Mouse (Mus musculus) kidney, embryonic 14.5 days (tissue): ENCODE data around the gene Dynlrb1. TPM values are rescaled to one million over a fixed set of nuclear protein-coding genes. Genes with fewer than 3 reads are reported as not detected.

Source experiments
- ATAC-seq: fragments of 200-750 bp; cut with Nextera tagmentation; 2 replicates; pipeline ENCODE4 v1.8.0; 2017; ENCODE audit warnings: moderate number of reproducible peaks, mild to moderate bottlenecking, moderate TSS enrichment, moderate library complexity; ENCODE audit not compliant: low FRiP score, low TSS enrichment
- H3K27ac ChIP-seq: fragments of 300-500 bp; sonication (generic); 2 replicates; pipeline ENCODE4 v1.5.1; 2014; ENCODE audit warnings: low read depth, mild to moderate bottlenecking, low read length, moderate library complexity, mixed read lengths
- H3K27me3 ChIP-seq: fragments of 300-500 bp; sonication (generic); 2 replicates; pipeline ENCODE4 v1.6.1; 2014; ENCODE audit warnings: mild to moderate bottlenecking, low read length; ENCODE audit not compliant: control insufficient read depth, insufficient read depth
- H3K36me3 ChIP-seq: fragments of 300-500 bp; sonication (generic); 2 replicates; pipeline ENCODE4 v1.6.1; 2014; ENCODE audit warnings: low read length, mixed read lengths; ENCODE audit not compliant: control insufficient read depth, insufficient read depth
- H3K4me1 ChIP-seq: fragments of 300-500 bp; sonication (generic); 2 replicates; pipeline ENCODE4 v1.6.1; 2014; ENCODE audit warnings: low read length, mixed read lengths; ENCODE audit not compliant: control insufficient read depth, insufficient read depth
- H3K4me2 ChIP-seq: fragments of 300-500 bp; sonication (generic); replicated peaks from 2 replicates; pipeline ENCODE4 v1.6.1; 2014; ENCODE audit warnings: low read depth, mild to moderate bottlenecking, low read length
- H3K4me3 ChIP-seq: fragments of 300-500 bp; sonication (generic); 2 replicates; pipeline ENCODE4 v1.5.1; 2014; ENCODE audit warnings: mild to moderate bottlenecking, low read length
- H3K9ac ChIP-seq: fragments of 300-500 bp; sonication (generic); 2 replicates; pipeline ENCODE4 v1.6.1; 2014; ENCODE audit warnings: low read depth, mild to moderate bottlenecking, low read length, moderate library complexity
- H3K9me3 ChIP-seq: fragments of 300-500 bp; sonication (generic); 2 replicates; pipeline ENCODE4 v1.6.1; 2016; ENCODE audit warnings: low read length; ENCODE audit not compliant: control insufficient read depth
- WGBS: fragments of 180-500 bp; shearing (Covaris S2); extraction: QIAGEN DNeasy Blood & Tissue Kit; methylation state at CpG from one replicate; pipeline ENCODE4 v1.1.7; 2014; 5-methylcytosine and 5-hydroxymethylcytosine counted together
- polyA plus RNA-seq: library from polyadenylated mRNA; unstranded; fragments of >200 nt; fragmentation: Nextera tagmentation; extraction: Ambion mirVana; gene quantifications from 2 replicates; pipeline ENCODE4 v1.2.1, GENCODE M21; 2014

The Dynlrb1 gene
- polyA plus RNA-seq, 1 experiment from 2014 or later: 431 TPM

- WGBS: 90% methylated on average over 8 of the region's 8 CpGs
- Histone ChIP-seq H3K9me3 (no peaks in the 10 kb centered on the region), H3K4me2 (no peak overlapping the region), H3K27me3 (no peaks in the 10 kb centered on the region), H3K4me3 (no peak overlapping the region), H3K4me1 (no peaks in the 10 kb centered on the region), H3K27ac (no peak overlapping the region), H3K9ac (no peak overlapping the region), H3K36me3 (peaks cover 36% of the 10 kb centered on the region)
- no peak for ATAC-seq
Measured at GRCm38 (mm10) chr2:155290066-155290465, 53.7 kb downstream of the Dynlrb1 start.

GRCm38 (mm10) chr2:155293382-155293781 is 57.0 kb downstream of the Dynlrb1 start:
- Histone ChIP-seq H3K4me2 (no peak overlapping the region), H3K36me3 (peaks cover 69% of the 10 kb centered on the region), H3K27ac (no peak overlapping the region), H3K9me3 (no peaks in the 10 kb centered on the region), H3K27me3 (no peaks in the 10 kb centered on the region), H3K4me1 (no peaks in the 10 kb centered on the region), H3K4me3 (no peak overlapping the region), H3K9ac (no peak overlapping the region)
- WGBS: 78% methylated on average over 2 of the region's 2 CpGs
- ATAC-seq: no peak

- H3K9me3 ChIP-seq: no peaks in the 10 kb centered on the region
- no peak overlapping the region for H3K27ac ChIP-seq
- no peak overlapping the region for H3K4me3 ChIP-seq
- peaks cover 75% of the 10 kb centered on the region for H3K36me3 ChIP-seq
- no peak for ATAC-seq
- 90% methylated on average over 4 of the region's 4 CpGs for WGBS
- H3K4me2 ChIP-seq: no peak overlapping the region
- H3K9ac ChIP-seq: no peak overlapping the region
- H3K4me1 ChIP-seq: no peaks in the 10 kb centered on the region
- H3K27me3 ChIP-seq: no peaks in the 10 kb centered on the region
Measured at GRCm38 (mm10) chr2:155293946-155294345, 57.6 kb downstream of the Dynlrb1 start.

GRCm38 (mm10) chr2:155295453-155295852 is 59.1 kb downstream of the Dynlrb1 start:
- H3K9me3 ChIP-seq: no peaks in the 10 kb centered on the region
- no peaks in the 10 kb centered on the region for H3K27me3 ChIP-seq
- H3K4me3 ChIP-seq: no peak overlapping the region
- no peaks in the 10 kb centered on the region for H3K4me1 ChIP-seq
- ATAC-seq: no peak
- H3K4me2 ChIP-seq: no peak overlapping the region
- 93% methylated on average over 6 of the region's 6 CpGs for WGBS
- no peak overlapping the region for H3K27ac ChIP-seq
- H3K36me3 ChIP-seq: peaks cover 76% of the 10 kb centered on the region
- H3K9ac ChIP-seq: no peak overlapping the region

GRCm38 (mm10) chr2:155299563-155299962 is 63.2 kb downstream of the Dynlrb1 start:
- no peak overlapping the region for H3K4me3 ChIP-seq
- WGBS: 89% methylated on average over 4 of the region's 4 CpGs
- no peak for ATAC-seq
- H3K9me3 ChIP-seq: no peaks in the 10 kb centered on the region
- no peak overlapping the region for H3K27ac ChIP-seq
- H3K4me1 ChIP-seq: no peaks in the 10 kb centered on the region
- no peak overlapping the region for H3K4me2 ChIP-seq
- H3K36me3 ChIP-seq: peaks cover 59% of the 10 kb centered on the region
- no peaks in the 10 kb centered on the region for H3K27me3 ChIP-seq
- H3K9ac ChIP-seq: no peak overlapping the region

Other genes starting within 250 kb of the Dynlrb1 start
- 1.3 and 1.9 TPM in 2 replicates for gene Gm14226, start 218.3 kb upstream of the Dynlrb1 start, polyA plus RNA-seq
- gene Ahcy, start 162.0 kb upstream of the Dynlrb1 start, polyA plus RNA-seq: 76.9 and 99.8 TPM in 2 replicates
- 43.8 and 63.6 TPM in 2 replicates for gene Itch, start 103.0 kb upstream of the Dynlrb1 start, polyA plus RNA-seq
- gene Map1lc3a, start 39.8 kb downstream of the Dynlrb1 start, polyA plus RNA-seq: 135 and 136 TPM in 2 replicates
- gene Pigu, start 120.9 kb downstream of the Dynlrb1 start, polyA plus RNA-seq: 66.8 and 73.3 TPM in 2 replicates
- 12.7 and 17.5 TPM in 2 replicates for gene Trp53inp2, start 144.5 kb downstream of the Dynlrb1 start, polyA plus RNA-seq
- 25.5 and 30.0 TPM in 2 replicates for gene Ncoa6, start 237.4 kb downstream of the Dynlrb1 start, polyA plus RNA-seq